Mouse (Mus musculus) adipocyte (in vitro differentiated cells): ENCODE results near the gene Arrdc5.
"Not testable (repeated sequence)": the region's sequence is repeated elsewhere in the genome, so short reads cannot be mapped to it uniquely, and the experiment has no call there.

ENCODE experiments used
- DNase-seq: peaks from one replicate; pipeline ENCODE4 v3.0.0-alpha.2; 2016; ENCODE audit warnings: low spot score

Gene Arrdc5

GRCm38 (mm10) chr17:56276643-56277566, 23.2 kb downstream of the Arrdc5 start, which contains the start of gene Ticam1:
Ticam1 (minus strand) TSS chr17:56276786.
- DNase-seq = peak; percentile 99

- peak; percentile 55 for DNase-seq
Observed at GRCm38 (mm10) chr17:56275842-56276480, 24.1 kb downstream of the Arrdc5 start.

- DNase-seq = no peak
Observed at GRCm38 (mm10) chr17:56273986-56274385, 26.1 kb downstream of the Arrdc5 start.

- DNase-seq = no peak
Observed at GRCm38 (mm10) chr17:56273482-56273881, 26.6 kb downstream of the Arrdc5 start.

GRCm38 (mm10) chr17:56272644-56273043, 27.4 kb downstream of the Arrdc5 start:
- DNase-seq = no peak

GRCm38 (mm10) chr17:56271609-56272253, 28.4 kb downstream of the Arrdc5 start:
- no peak for DNase-seq

- DNase-seq = no peak
Observed at GRCm38 (mm10) chr17:56269741-56270140, 30.3 kb downstream of the Arrdc5 start.

GRCm38 (mm10) chr17:56269153-56269630, 30.9 kb downstream of the Arrdc5 start:
- DNase-seq = peak; percentile 41

GRCm38 (mm10) chr17:56266271-56266670, 33.8 kb downstream of the Arrdc5 start:
- DNase-seq = peak; percentile 43

- no peak for DNase-seq
Observed at GRCm38 (mm10) chr17:56265869-56266268, 34.2 kb downstream of the Arrdc5 start.

- DNase-seq = no peak
Observed at GRCm38 (mm10) chr17:56265011-56265410, 35.1 kb downstream of the Arrdc5 start.

GRCm38 (mm10) chr17:56264020-56264419, 36.1 kb downstream of the Arrdc5 start:
- DNase-seq = peak; percentile 78

- DNase-seq = no peak
Observed at GRCm38 (mm10) chr17:56262645-56263094, 37.4 kb downstream of the Arrdc5 start.

GRCm38 (mm10) chr17:56261166-56261565, 38.9 kb downstream of the Arrdc5 start:
- no peak for DNase-seq

GRCm38 (mm10) chr17:56259301-56260037, 40.6 kb downstream of the Arrdc5 start:
- no peak for DNase-seq

GRCm38 (mm10) chr17:56258812-56259211, 41.3 kb downstream of the Arrdc5 start:
- DNase-seq = not testable (repeated sequence)

- not testable (repeated sequence) for DNase-seq
Observed at GRCm38 (mm10) chr17:56258269-56258668, 41.8 kb downstream of the Arrdc5 start.

GRCm38 (mm10) chr17:56257181-56257894, 42.7 kb downstream of the Arrdc5 start:
- no peak for DNase-seq

- DNase-seq = peak; percentile 99
Observed at GRCm38 (mm10) chr17:56256239-56256881, 43.7 kb downstream of the Arrdc5 start, which contains the start of gene Fem1a. Fem1a (plus strand) TSS chr17:56256810.

GRCm38 (mm10) chr17:56255863-56256238, 44.2 kb downstream of the Arrdc5 start:
- DNase-seq = peak; percentile 100
